Mouse (Mus musculus) CH12.LX (cell line): Measurements from ENCODE around the gene Alkbh6. TPM values are rescaled to one million over a fixed set of nuclear protein-coding genes. Genes with fewer than 3 reads are reported as not detected.

Experiments
- DNase-seq: peaks from one replicate; pipeline ENCODE4 v3.0.0-alpha.2; 2013; ENCODE audit errors: extremely low read depth
- H3K27ac ChIP-seq: 2 replicates; pipeline ENCODE4 v1.5.1; 2012; ENCODE audit warnings: low read depth, mild to moderate bottlenecking, control low read depth, moderate library complexity; ENCODE audit not compliant: insufficient read depth
- H3K27me3 ChIP-seq: replicated peaks from 2 replicates; pipeline ENCODE3; 2012; ENCODE audit warnings: inconsistent platforms
- H3K36me3 ChIP-seq, 2 experiments: replicated peaks in 1 of 2; 2 replicates each; pipeline versions ENCODE3 to v1.6.1; 2012; ENCODE audit warnings: inconsistent platforms in 1 of 2, low read length in 1 of 2, mild to moderate bottlenecking in 1 of 2, mixed read lengths in 1 of 2, moderate library complexity in 1 of 2; ENCODE audit not compliant: control insufficient read depth in 1 of 2, insufficient read depth in 1 of 2
- H3K4me1 ChIP-seq, 2 experiments: 2 replicates each; pipeline ENCODE4 v1.6.1; 2012; ENCODE audit warnings: inconsistent platforms in 1 of 2, moderate library complexity in 1 of 2; ENCODE audit not compliant: insufficient read depth in 2 of 2, control insufficient read depth in 1 of 2
- H3K4me2 ChIP-seq: 2 replicates; pipeline ENCODE4 v1.6.1; 2012; ENCODE audit warnings: low read depth, mild to moderate bottlenecking, control low read depth; ENCODE audit not compliant: poor library complexity, insufficient read depth, severe bottlenecking
- H3K4me3 ChIP-seq, 3 experiments: fragments of 150-350 bp in 1 of 3; sonication (generic) in 1 of 3; replicated peaks in 1 of 3; 2 replicates each; pipeline versions ENCODE3 to v1.5.1; 2011 to 2012; ENCODE audit warnings: low read depth in 2 of 3, low read length in 2 of 3, mild to moderate bottlenecking in 2 of 3, moderate library complexity in 2 of 3, control low read depth in 1 of 3, improper control_type of control experiment in 1 of 3, inconsistent platforms in 1 of 3, mixed read lengths in 1 of 3; ENCODE audit not compliant: poor library complexity in 1 of 3
- H3K79me2 ChIP-seq: replicated peaks from 2 replicates; pipeline ENCODE4 v1.6.1; 2012; ENCODE audit warnings: mild to moderate bottlenecking, moderate library complexity; ENCODE audit not compliant: control insufficient read depth, poor library complexity, insufficient read depth, severe bottlenecking; ENCODE audit errors: extremely low read depth
- H3K9ac ChIP-seq: 2 replicates; pipeline ENCODE4 v1.6.1; 2012; ENCODE audit warnings: low read depth, mild to moderate bottlenecking, control low read depth, moderate library complexity; ENCODE audit not compliant: insufficient read depth
- H3K9me3 ChIP-seq: replicated peaks from 2 replicates; pipeline ENCODE3; 2012; ENCODE audit warnings: low read length, inconsistent platforms, mixed read lengths
- BHLHE40 ChIP-seq: IDR thresholded peaks from 2 replicates; pipeline ENCODE4 v1.6.1; 2011; ENCODE audit warnings: mild to moderate bottlenecking, low read depth, low read length, improper control_type of control experiment
- CHD1 ChIP-seq: IDR thresholded peaks from 2 replicates; pipeline ENCODE4 v1.6.1; 2012; ENCODE audit warnings: low read depth, low read length, improper control_type of control experiment, inconsistent platforms
- CHD2 ChIP-seq: IDR thresholded peaks from 2 replicates; pipeline ENCODE4 v1.6.1; 2011; ENCODE audit warnings: low read length, improper control_type of control experiment
- CTCF ChIP-seq, 2 experiments: IDR thresholded peaks in 1 of 2; conservative IDR thresholded peaks in 1 of 2; 2 replicates each; pipeline ENCODE4 v1.5.1; 2011 to 2012; ENCODE audit warnings: low read depth in 2 of 2, low read length in 2 of 2, improper control_type of control experiment in 1 of 2, inconsistent platforms in 1 of 2, mild to moderate bottlenecking in 1 of 2, moderate library complexity in 1 of 2
- EP300 ChIP-seq: IDR thresholded peaks from 2 replicates; pipeline ENCODE4 v1.6.1; 2011; ENCODE audit warnings: low read length, improper control_type of control experiment
- ETS1 ChIP-seq: conservative IDR thresholded peaks from 2 replicates; pipeline ENCODE4 v1.6.1; 2012; ENCODE audit warnings: low read depth, mild to moderate bottlenecking, inconsistent platforms, low read length, improper control_type of control experiment, moderate library complexity
- HCFC1 ChIP-seq: IDR thresholded peaks from 2 replicates; pipeline ENCODE4 v1.6.1; 2012; ENCODE audit warnings: low read depth, mild to moderate bottlenecking, inconsistent platforms, low read length, improper control_type of control experiment
- JUN ChIP-seq: IDR thresholded peaks from 2 replicates; pipeline ENCODE4 v1.6.1; 2011; ENCODE audit warnings: low read depth, mild to moderate bottlenecking, low read length, improper control_type of control experiment, moderate library complexity; ENCODE audit not compliant: insufficient read depth
- MAFK ChIP-seq: IDR thresholded peaks from 2 replicates; pipeline ENCODE4 v1.6.1; 2011; ENCODE audit warnings: low read length, improper control_type of control experiment; ENCODE audit not compliant: insufficient replicate concordance
- MAX ChIP-seq: IDR thresholded peaks from 2 replicates; pipeline ENCODE4 v1.6.1; 2011; ENCODE audit warnings: low read length, improper control_type of control experiment
- MAZ ChIP-seq: IDR thresholded peaks from 2 replicates; pipeline ENCODE4 v1.6.1; 2012; ENCODE audit warnings: low read depth, mild to moderate bottlenecking, inconsistent platforms, low read length, improper control_type of control experiment, moderate library complexity
- MEF2A ChIP-seq: IDR thresholded peaks from 2 replicates; pipeline ENCODE4 v1.6.1; 2014; ENCODE audit warnings: low read depth, mild to moderate bottlenecking, inconsistent platforms, low read length, improper control_type of control experiment, borderline replicate concordance
- MXI1 ChIP-seq: IDR thresholded peaks from 2 replicates; pipeline ENCODE4 v1.6.1; 2011; ENCODE audit warnings: mild to moderate bottlenecking, low read depth, low read length, improper control_type of control experiment
- NELFE ChIP-seq: IDR thresholded peaks from 2 replicates; pipeline ENCODE4 v1.6.1; 2011; ENCODE audit warnings: low read depth, low read length, improper control_type of control experiment
- NRF1 ChIP-seq: IDR thresholded peaks from 2 replicates; pipeline ENCODE4 v1.6.1; 2014; ENCODE audit warnings: low read depth, mild to moderate bottlenecking, inconsistent platforms, low read length, improper control_type of control experiment, moderate library complexity
- PAX5 ChIP-seq: IDR thresholded peaks from 2 replicates; pipeline ENCODE4 v1.6.1; 2012; ENCODE audit warnings: low read length, inconsistent platforms, mixed read lengths
- POLR2A ChIP-seq: IDR thresholded peaks from 2 replicates; pipeline ENCODE4 v1.6.1; 2011; ENCODE audit warnings: low read depth, mild to moderate bottlenecking, improper control_type of control experiment, low read length
- POLR2AphosphoS2 ChIP-seq: IDR thresholded peaks from 2 replicates; pipeline ENCODE4 v1.6.1; 2011; ENCODE audit warnings: low read depth, low read length, improper control_type of control experiment
- RAD21 ChIP-seq: IDR thresholded peaks from 2 replicates; pipeline ENCODE4 v1.6.1; 2011; ENCODE audit warnings: low read depth, mild to moderate bottlenecking, low read length, improper control_type of control experiment, moderate library complexity
- SIN3A ChIP-seq: IDR thresholded peaks from 2 replicates; pipeline ENCODE4 v1.6.1; 2012; ENCODE audit warnings: low read length, improper control_type of control experiment, inconsistent platforms
- SMC3 ChIP-seq: IDR thresholded peaks from 2 replicates; pipeline ENCODE4 v1.6.1; 2011; ENCODE audit warnings: low read depth, low read length, improper control_type of control experiment
- TBP ChIP-seq: conservative IDR thresholded peaks from 2 replicates; pipeline ENCODE4 v1.6.1; 2011; ENCODE audit warnings: low read depth, low read length, improper control_type of control experiment
- USF1 ChIP-seq: IDR thresholded peaks from 2 replicates; pipeline ENCODE4 v1.6.1; 2014; ENCODE audit warnings: low read depth, mild to moderate bottlenecking, inconsistent platforms, low read length, improper control_type of control experiment
- USF2 ChIP-seq: conservative IDR thresholded peaks from 2 replicates; pipeline ENCODE4 v1.6.1; 2011; ENCODE audit warnings: low read depth, low read length, improper control_type of control experiment
- ZC3H11A ChIP-seq: IDR thresholded peaks from 2 replicates; pipeline ENCODE4 v1.6.1; 2012; ENCODE audit warnings: low read depth, mild to moderate bottlenecking, inconsistent platforms, low read length, improper control_type of control experiment
- ZKSCAN1 ChIP-seq: IDR thresholded peaks from 2 replicates; pipeline ENCODE4 v1.6.1; 2012; ENCODE audit warnings: low read depth, inconsistent platforms, low read length, improper control_type of control experiment, borderline replicate concordance
- ZNF384 ChIP-seq: IDR thresholded peaks from 2 replicates; pipeline ENCODE4 v1.6.1; 2012; ENCODE audit warnings: low read depth, low read length, improper control_type of control experiment, inconsistent platforms
- dilution Hi-C: fragments of 300-500 bp; cut with MboI; formaldehyde crosslinking; loops from 2 replicates; pipeline ENCODE4 v1.14.3; 2020; ENCODE audit warnings: low sequenced_read_pairs; ENCODE audit not compliant: extremely low pct_unique_long_range_greater_than_20kb, extremely low pct_ligation_motif_present
- in situ Hi-C: fragments of 300-500 bp; cut with MboI; formaldehyde crosslinking; loops from 3 replicates; pipeline ENCODE4 v1.14.3; 2019; ENCODE audit warnings: low sequenced_read_pairs, low pct_ligation_motif_present, low pct_unique_long_range_greater_than_20kb, mixed read lengths
- polyA plus RNA-seq: library from polyadenylated mRNA; unstranded; fragments of >175 nt; gene quantifications from 2 replicates; pipeline ENCODE4 v1.2.1, GENCODE M21; 2012; ENCODE audit warnings: low read depth; ENCODE audit not compliant: insufficient read length
- total RNA-seq, 2 experiments: library from RNA; depleted of rRNA; stranded (reverse); fragments of 300-350 nt in 1 of 2; fragments of >200 nt in 1 of 2; gene quantifications; 2 replicates each; pipeline ENCODE4 v1.2.3; 2012 to 2014

Gene Alkbh6
- total and polyA plus RNA-seq, 3 experiments = 25.2 to 35.7 (median 28.8) TPM

DNA sequence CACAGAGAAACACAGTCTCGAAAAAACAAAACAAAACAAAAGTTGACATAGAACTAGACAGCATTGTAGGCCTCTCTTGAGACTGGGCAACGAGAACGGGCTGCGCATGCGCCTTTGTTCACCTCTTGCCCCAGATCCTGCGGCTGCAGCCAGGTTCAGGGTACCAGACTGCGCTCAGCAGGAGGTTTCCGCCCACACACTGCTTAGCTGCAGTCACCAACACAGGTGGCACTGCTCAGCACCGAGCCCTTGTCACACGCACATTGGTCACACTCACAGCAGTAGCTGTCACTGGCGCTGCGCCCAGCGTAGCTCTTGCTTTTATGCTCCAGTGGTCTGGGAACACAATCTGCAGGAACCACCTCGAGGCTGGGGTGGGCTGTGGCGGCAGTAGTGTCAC is 18.6 kb downstream of the Alkbh6 start:
- dilution Hi-C loops = no loop called here
- in situ Hi-C loops = no loop called here
- no peak for DNase-seq
- Histone ChIP-seq H3K4me1 (peaks cover 8 to 28% of the 10 kb centered on the region in 2 experiments), H3K79me2 (no peaks in the 10 kb centered on the region), H3K9ac (no peak overlapping the region), H3K4me3 (no peak overlapping the region), H3K9me3 (peaks cover 18% of the 10 kb centered on the region), H3K36me3 (no peaks in the 10 kb centered on the region), H3K27me3 (peaks cover 39% of the 10 kb centered on the region), H3K4me2 (no peak overlapping the region), H3K27ac (no peak overlapping the region)
- TF ChIP-seq PAX5 = no peak
- TF ChIP-seq CHD2 = no peak
- TF ChIP-seq NRF1 = peak; percentile 50
- no peak for TF ChIP-seq JUN
- TF ChIP-seq NELFE = no peak

DNA sequence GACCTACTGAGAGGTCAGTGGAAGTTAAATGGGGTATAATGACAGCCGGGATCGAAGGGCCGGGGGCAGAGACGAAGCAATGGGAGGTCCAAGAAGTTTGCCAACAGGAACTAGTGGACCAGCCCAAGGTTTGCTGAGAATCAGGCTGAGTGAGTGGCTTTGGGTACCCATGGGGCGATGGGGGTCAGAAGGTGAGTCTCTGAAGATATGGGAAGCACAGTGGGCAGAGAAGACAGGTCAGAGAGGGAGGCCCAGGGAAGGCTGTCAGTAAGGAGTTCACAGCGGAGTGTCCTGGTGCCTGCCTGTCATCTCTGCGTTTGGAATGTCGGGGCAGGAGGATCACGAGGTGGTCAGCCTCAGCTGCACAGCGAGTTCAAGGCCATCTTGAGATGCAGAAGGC is 19.9 kb downstream of the Alkbh6 start:
- H3K4me1 ChIP-seq = peaks cover 8 to 25% of the 10 kb centered on the region in 2 experiments
- H3K9me3 ChIP-seq = peaks cover 18% of the 10 kb centered on the region
- no peak overlapping the region for H3K9ac ChIP-seq
- H3K36me3 ChIP-seq = no peaks in the 10 kb centered on the region
- no peak overlapping the region for H3K4me3 ChIP-seq
- H3K79me2 ChIP-seq = no peaks in the 10 kb centered on the region
- peaks cover 49% of the 10 kb centered on the region for H3K27me3 ChIP-seq
- TF ChIP-seq SIN3A (no peak), SMC3 (no peak), MXI1 (no peak), BHLHE40 (no peak), USF1 (no peak), CHD1 (no peak), ZC3H11A (no peak), ZKSCAN1 (no peak), MAFK (no peak), NRF1 (no peak), ETS1 (no peak)
- DNase-seq = no peak
- no peak overlapping the region for H3K27ac ChIP-seq
- dilution Hi-C loops = no loop called here
- in situ Hi-C loops = no loop called here
- H3K4me2 ChIP-seq = no peak overlapping the region

DNA sequence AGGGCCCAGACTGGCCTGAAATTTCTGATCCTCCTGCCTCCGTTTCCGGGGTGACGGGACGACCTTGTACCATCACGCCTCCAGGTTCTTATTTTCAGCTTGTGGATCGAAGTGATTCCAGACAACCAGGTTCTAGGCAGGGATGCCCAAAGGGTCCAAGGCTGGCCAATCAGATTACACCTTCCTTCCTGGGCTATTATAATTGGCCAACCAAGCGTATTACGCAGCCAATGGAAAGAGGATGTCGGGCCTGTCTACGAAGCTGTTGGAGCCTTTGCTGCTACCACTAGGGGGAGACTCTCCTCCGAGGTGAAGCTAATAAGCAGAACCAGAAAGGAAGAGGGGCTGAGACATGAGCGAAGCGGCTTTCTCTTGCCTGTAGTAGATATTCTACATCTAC is 23.4 kb downstream of the Alkbh6 start:
- Histone ChIP-seq H3K79me2 (no peaks in the 10 kb centered on the region), H3K9me3 (peaks cover 8% of the 10 kb centered on the region), H3K27me3 (peaks cover 83% of the 10 kb centered on the region), H3K4me3 (no peak overlapping the region), H3K4me2 (peak overlapping the region; percentile 84), H3K9ac (peak overlapping the region; percentile 31; the same call in 1 of the 2 replicates), H3K4me1 (peaks cover 6 to 9% of the 10 kb centered on the region in 2 experiments)
- peak; percentile 93 for DNase-seq
- dilution Hi-C loops = no loop called here
- TF ChIP-seq MAX (no peak), USF1 (no peak), PAX5 (no peak), MAZ (no peak), SMC3 (peak; percentile 57), TBP (0 out of 2 replicates have a peak, but pooled peaks have one; percentile 39), NELFE (no peak; the same call in 1 of the 2 replicates), HCFC1 (peak; percentile 43), MEF2A (no peak), ZC3H11A (no peak), ZNF384 (no peak), EP300 (no peak), CTCF (conservative IDR thresholded peaks at IDR 0.05 in 1 of 2, IDR thresholded peaks at IDR 0.05 in 1 of 2; ENCODE audit: low read depth in 2 of 2, low read length in 2 of 2) (peak; percentile 89 to 90), USF2 (no peak), POLR2A (peak; percentile 25; the same call in 1 of the 2 replicates), RAD21 (peak; percentile 44), POLR2AphosphoS2 (no peak)
- TF ChIP-seq, all 38 proteins: peak for 6
- in situ Hi-C loops = no loop called here
- H3K36me3 ChIP-seq = no peaks in the 10 kb centered on the region
- H3K27ac ChIP-seq = no peak overlapping the region
